Mouse (Mus musculus) ovary, postnatal 36 days (tissue): Measurements from ENCODE around the gene Ssr1.

Experiments used
- DNase-seq: peaks from one replicate; pipeline ENCODE4 v3.0.0; 2022; ENCODE audit warnings: low spot score, mixed read lengths

Gene Ssr1

DNA sequence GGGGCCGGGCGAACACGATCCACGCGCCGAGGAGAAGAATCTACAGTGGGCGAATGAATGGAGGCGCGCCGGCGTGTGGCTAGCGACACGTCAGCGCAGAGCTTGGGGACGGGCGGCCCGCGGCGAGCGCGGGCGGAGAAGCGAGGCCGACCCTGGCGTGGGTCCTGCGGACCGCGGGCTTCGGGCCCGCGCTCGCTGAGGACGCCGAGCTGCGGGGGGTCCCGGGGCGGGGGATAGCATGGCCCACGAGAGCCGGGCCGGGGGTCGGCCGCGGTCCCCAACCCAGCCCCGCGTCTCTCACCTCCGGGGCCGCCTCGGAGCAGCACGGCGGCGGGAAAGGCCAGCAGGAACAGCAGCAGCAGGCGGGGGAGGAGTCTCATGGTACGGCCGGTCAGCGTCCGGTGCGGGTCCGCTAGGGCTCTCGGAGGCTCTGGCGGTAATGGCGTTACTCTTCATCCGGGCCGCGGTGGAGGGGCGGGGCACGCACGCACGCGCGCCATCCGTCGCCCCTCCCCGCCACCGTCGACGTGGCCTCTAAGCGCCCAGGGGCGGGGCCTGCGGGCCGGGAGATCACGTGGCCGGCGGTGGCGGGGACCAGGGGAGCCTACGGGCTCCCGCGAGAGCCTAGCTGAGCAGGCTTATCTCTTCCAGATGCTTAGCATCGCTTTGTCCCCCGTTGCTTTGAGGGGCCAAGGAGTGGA, at the start of gene Ssr1:
TSS of gene Ssr1 (minus strand) at position 514 of the 701 bp plus-strand sequence.
- peak; percentile 97 for DNase-seq

- no peak for DNase-seq
Observed at GRCm38 (mm10) chr13:38037811-38038210, 43.8 kb upstream of the Ssr1 start.

GRCm38 (mm10) chr13:38037044-38037687, 43.1 kb upstream of the Ssr1 start, which contains the start of gene Cage1:
Gene Cage1 (minus strand): TSS chr13:38037069.
- DNase-seq = peak; percentile 94

GRCm38 (mm10) chr13:38036343-38037043, 42.5 kb upstream of the Ssr1 start, which contains the start of gene Riok1:
Gene Riok1 (plus strand): TSS chr13:38036995.
- DNase-seq = peak; percentile 10

DNA sequence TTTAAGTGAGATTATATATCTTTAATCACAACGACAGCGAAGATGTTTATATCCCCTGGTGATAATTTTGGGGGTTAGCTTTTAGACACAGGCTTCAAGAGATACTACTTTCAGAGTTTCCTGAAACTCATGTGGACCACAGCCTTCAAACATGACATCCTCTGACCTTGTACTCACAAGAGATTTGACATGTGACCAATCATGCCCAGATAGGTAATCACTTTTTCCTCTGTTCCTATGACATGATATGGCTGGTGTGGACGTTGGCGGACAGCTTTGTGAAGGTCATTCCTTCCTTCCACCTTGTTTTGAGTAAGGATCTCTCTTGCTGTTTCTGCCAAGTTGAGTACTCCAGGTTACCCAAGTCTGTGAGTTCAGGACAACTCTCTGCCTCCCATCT, 34.4 kb upstream of the Ssr1 start:
- DNase-seq = no peak

DNA sequence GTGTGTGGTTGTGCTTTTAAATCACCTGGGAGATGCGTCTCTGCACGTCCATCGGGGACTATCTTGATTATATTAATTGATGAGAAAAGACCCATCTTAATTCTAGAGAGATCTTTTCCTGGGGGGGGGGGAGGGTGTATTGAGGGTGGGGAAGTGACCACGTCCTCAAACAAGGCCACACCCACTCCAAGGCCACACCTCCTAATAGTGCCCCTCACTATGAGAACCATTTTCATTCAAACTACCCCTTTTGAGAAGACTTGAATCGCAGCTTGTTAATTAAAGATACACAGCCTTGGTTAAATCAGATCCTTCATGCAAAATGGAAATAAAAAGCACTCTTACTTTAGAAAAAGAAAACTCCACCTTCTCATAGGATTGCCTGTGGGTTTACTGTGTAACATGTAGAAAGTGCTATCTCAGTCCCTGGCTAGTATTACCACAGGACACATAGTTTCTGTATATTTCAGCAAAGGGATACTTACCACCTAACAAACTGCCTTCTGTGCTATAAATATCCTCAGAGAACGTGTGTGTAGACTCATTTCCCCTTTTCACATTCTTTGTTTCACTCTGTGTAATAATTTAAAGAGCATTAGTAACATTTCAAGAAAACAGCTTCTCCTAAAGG, 33.7 kb upstream of the Ssr1 start:
- no peak for DNase-seq

DNA sequence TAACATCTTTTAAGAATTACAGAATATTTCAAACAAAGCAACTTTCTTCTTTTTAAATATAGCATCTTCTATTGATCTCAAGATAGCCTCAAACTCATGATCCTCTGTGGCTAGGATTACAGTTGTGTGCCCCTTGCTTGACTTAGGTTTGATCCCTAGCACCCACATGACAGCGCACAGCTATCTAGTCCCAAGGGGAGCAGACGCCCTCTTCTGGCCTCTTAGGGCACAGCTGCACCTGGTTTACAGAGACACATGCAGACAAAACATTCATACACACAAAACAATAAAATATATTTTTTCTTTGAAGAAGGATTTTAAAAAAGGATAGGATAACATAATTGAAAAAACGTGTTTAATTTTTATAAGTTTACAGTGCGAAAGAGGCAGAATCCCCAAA, 31.9 kb upstream of the Ssr1 start:
- DNase-seq = no peak

GRCm38 (mm10) chr13:38018791-38019190, 24.8 kb upstream of the Ssr1 start:
- DNase-seq = no peak

DNA sequence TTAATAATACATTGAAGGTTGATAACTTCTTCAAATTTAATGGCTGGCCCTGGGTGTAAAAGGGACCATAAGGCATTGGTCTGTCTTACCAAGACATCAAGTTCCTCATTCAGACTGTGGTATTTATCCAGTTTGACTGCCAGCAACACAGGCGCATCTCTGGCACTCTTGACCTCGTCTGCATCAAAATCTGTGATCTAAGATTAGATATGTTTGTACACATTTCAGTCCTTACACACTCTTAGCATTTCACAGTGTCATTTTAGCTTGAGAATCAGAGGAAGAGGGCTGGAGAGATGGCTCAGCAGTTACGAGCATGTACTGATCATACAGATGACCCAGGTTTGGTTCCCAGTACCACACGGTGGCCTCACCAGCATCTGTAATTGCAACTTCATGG, 21.6 kb upstream of the Ssr1 start:
- no peak for DNase-seq

DNA sequence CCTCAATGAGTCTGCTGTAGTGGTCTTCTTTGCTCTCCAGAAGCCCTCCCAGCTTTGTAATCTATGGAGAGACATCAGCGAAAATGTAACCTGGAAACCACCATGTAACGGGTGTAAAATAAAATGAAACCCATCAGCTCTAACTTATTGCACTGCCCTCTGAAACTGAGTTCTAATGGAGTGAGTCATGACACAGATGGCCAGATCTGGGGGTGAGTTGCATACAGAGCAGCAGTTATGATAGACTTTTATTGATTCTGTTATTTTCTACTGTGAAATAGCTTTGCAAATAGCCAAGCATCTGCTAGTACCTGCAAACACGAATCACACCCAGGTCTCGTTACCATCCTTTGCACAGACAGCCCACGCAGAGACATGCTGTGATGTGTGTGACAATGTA, 18.4 kb upstream of the Ssr1 start:
- no peak for DNase-seq

- DNase-seq = no peak
Observed at GRCm38 (mm10) chr13:38010444-38010910, 16.5 kb upstream of the Ssr1 start.

DNA sequence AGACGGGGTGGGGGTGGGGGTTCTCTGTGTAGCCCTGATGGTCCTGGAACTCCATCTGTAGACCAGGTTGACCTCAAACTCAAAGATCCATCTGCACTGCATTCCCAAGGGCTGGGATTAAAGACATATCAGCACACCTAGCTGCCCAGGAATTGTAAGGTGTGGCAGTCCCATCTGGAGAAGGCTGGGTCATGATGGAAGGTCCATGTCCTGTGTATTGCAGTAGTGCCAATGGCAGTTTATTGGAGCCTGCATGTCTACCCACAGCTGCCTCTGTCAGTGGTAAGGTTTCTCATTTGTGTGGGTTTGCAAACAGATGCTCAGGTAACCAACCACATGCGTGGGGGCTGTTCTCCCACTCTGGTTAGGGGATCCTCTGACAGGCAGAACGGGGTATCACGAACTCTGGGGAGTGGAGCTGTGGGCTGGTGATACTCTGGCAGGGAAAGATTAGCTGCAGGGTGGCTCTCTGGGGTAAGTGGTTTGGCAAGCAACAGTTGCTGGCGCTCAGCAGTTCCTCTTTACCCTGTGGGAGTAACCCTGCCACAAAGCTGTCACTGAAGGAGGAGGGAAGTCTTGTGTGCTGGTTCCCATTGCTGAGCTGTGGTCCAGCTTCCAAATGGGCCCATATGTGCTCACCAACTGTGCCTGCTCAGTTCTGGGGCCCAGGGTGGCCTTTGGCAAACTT, 15.8 kb upstream of the Ssr1 start:
- no peak for DNase-seq

- no peak for DNase-seq
Observed at GRCm38 (mm10) chr13:38007972-38008371, 14.0 kb upstream of the Ssr1 start.

GRCm38 (mm10) chr13:38002461-38002860, 8.4 kb upstream of the Ssr1 start:
- no peak for DNase-seq

DNA sequence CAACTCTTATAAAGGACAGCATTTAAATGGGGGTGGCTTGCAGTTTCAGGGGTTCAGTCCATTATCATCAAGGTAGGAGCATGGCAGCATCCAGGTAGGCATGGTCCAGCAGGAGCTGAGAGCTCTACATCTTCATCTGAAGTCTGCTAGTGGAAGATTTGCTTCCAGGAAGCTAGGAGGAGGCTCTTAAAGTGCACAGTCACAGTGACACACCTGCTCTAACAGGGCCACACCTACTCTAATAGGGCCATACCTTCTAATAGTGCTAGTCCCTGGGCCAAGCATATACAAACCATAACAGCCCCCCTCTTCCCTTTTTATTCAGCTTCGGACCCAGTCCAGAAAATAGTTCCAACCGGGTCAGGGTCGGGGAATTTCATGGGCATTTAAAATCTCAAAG, 5.7 kb upstream of the Ssr1 start:
- no peak for DNase-seq

GRCm38 (mm10) chr13:37994405-37994749, 360 bp upstream of the Ssr1 start:
- no peak for DNase-seq

DNA sequence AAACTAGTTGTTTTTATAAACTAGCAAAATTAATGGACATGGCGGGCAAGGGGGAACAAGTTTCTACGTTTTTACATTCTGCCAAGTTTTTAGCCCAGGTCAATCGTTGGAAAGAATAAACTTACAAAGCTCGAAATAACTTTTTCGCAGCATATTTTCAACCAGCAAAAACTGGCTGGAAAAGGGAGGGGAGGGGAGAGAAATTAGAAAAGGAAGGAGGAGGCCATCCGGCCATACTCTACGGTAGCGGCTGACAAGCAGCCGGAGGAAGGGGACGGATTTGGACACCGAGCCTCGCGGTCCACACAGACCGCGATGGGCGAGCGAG, 677 bp downstream of the Ssr1 start:
- no peak for DNase-seq

DNA sequence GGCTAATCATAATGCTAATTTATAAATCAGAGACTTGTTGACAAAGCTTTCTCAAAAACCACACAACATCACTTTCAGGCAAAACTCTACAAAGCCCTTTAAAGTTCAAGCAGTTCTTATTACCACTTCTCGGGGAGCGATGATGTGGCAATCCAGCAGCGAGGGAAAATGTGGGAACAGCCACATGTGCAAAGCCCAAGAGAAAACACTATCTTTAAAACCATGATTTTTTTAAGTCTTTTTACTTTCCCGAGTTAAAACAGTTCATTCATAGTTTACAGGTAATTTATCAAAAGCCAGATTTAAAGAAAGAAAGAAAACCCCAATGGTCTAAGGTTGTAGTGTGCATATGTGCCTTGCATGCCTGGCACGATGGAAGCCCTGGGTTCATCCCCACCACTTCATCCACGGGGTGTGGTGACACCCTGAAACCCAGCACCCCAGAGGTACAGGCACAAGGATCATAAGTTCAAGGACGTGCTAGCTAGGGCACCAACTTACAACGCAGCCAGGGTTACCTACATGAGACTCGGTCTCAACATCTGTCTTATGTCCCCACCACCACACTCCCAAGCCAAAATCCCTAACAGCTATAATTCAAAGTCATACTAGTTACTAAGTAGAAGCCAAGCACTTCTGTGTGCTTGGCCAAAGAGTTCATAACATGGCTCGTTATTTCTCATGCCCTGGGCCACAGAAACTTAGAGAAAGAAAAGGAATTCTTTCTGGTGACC, 1.2 kb downstream of the Ssr1 start:
- no peak for DNase-seq

DNA sequence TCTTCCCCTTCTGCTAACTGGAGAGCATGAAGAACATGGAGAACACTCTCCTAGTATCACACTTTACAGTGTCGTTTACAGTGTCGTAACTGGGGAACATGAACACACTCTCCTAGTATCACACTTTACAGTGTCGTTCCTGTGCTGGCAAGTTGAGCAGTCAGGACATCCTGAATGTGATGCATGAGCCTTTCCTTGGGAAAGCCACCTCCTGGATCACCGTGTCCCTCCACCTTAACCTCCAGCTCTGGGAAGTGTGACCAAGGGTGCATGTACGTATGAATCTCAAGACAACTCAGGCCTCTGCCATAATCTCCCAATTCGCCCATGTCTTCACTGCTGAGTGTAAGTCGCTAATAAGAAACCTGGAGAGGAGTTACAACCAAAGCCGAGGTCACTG, 4.3 kb downstream of the Ssr1 start:
- DNase-seq = no peak

- DNase-seq = no peak
Observed at GRCm38 (mm10) chr13:37986166-37986565, 7.9 kb downstream of the Ssr1 start.

GRCm38 (mm10) chr13:37981063-37981462, 13.0 kb downstream of the Ssr1 start:
- no peak for DNase-seq
